Mouse (Mus musculus) left cerebral cortex, adult 8-10 months (tissue): ENCODE measurements at regions not wholly inside any gene's neighbourhood (a gene's known extent, or its start where the extent isn't known, plus 50 kb on each side); places are given as distances from the start of the nearest gene placed in this dataset.
"Not testable (repeated sequence)": the region's sequence is repeated elsewhere in the genome, so short reads cannot be mapped to it uniquely, and the experiment has no call there.

ENCODE experiments used
- DNase-seq, 2 experiments: peaks; one replicate each; pipeline ENCODE4 v3.0.0; 2022; ENCODE audit warnings: low spot score in 2 of 2
- microRNA-seq, 2 experiments: library from miRNA; unstranded; fragments of <30 nt; microRNA quantifications; one replicate each; pipeline ENCODE4 v1.2.0; 2022

DNA sequence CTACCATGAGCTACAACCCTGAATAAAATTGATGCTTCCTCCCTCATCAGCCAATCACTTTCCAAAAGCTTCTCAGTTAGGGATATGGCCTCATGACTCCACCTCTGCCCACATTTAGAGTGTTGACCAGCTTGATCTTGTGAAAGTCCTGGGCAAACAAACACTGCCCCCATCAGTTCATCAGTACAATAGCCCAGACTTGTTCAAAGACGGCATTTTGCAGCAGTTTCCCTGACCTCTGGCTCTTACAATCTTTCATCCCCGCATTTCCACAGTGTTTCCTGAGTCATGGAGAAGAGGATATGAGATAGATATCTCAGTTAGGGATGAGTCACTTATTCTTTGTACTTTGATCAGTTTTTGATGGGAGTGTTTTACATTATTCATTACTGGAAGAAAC, 203.5 kb upstream of the Asrgl1 start:
- not testable (repeated sequence) for DNase-seq

DNA sequence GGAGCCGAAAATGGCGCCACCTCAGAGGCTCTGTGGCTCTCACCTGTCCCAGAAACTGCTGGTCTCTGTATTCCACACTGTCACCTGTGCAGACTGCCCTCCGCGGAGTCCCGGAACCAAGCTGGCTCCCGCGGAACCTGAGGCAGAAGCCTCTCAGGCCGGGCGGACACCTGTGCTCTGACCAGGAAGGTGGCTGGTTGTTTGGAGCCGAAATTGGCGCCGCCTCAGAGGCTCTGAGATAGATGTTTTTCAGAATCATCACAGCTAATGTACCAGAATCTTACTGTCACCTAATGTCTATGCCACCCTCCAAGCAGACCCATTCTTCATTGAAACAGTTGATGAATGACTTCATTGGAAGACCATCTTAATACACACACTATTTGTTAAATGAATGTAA, 202.0 kb upstream of the Asrgl1 start:
- not testable (repeated sequence) for DNase-seq

DNA sequence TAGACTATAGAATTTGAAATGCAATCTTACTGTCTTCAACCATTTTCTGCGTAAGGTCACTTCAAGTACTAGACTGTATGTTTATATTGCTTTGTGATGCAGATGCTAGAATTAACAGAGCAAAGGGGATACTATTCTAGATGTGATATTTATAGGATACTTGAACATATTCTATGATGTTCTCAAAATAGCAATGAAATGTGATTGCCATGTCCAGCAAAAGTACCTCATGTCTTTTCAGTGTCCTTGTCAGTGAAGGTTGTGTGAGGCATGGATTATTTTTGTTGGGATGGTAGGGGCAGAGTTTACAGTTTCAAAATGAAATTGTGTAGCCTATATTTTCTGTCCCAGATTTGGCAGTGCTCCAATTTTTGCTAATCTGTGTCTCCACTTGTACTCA, 182.5 kb upstream of the Asrgl1 start:
- not testable (repeated sequence) for DNase-seq

DNA sequence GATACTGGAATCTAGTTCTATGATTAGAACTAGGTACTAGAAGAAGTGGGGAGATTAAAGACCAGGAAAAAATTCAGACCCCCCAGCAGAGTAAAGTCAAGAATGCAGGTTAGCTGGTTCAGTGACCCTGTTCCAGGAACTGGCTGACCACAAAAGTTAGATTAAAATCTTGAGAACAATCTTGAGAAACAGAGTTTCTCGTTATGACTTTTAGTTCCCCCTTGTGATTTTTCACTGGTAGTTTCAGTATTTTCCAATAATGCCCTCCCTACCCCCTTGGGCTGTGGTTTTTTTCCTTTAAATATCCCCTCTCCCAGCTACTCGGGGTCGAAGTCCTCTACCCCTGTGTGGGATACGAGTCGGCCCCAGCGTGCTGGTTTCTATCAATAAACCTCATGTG, 180.7 kb upstream of the Asrgl1 start:
- DNase-seq = not testable (repeated sequence)

DNA sequence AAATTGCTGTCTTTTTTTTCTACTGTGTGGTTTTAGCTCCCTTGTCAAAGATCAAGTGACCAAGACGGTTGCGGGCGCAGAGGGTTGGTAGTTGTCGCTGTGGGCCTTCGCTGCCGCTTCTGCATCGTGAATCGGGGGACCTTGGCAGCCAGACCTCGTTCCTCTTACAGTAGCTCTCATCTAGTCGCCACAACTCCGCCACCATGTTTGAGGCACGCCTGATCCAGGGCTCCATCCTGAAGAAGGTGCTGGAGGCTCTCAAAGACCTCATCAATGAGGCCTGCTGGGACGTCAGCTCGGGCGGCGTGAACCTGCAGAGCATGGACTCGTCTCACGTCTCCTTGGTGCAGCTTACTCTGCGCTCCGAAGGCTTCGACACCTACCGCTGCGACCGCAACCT, 147.7 kb upstream of the Asrgl1 start:
- peak; percentile 2 to 5 for DNase-seq

GRCm38 (mm10) chr19:9234676-9235075, 99.2 kb upstream of the Asrgl1 start:
- not testable (repeated sequence) for DNase-seq

Small RNA genes in the stretch of these regions (microRNA-seq; reads per million reads assigned to microRNA genes)
- 0 reads per million in 2 experiments for gene Gm24543
